Mouse (Mus musculus) hindbrain, embryonic 11.5 days (tissue): ENCODE measurements around the gene Olfr194. TPM values are rescaled to one million over a fixed set of nuclear protein-coding genes. Genes with fewer than 3 reads are reported as not detected.
"Not testable (repeated sequence)": the region's sequence is repeated elsewhere in the genome, so short reads cannot be mapped to it uniquely, and the experiment has no call there.

Experiments used
- ATAC-seq: fragments of 200-750 bp; cut with Nextera tagmentation; 2 replicates; pipeline ENCODE4 v1.8.0; 2017; ENCODE audit warnings: mild to moderate bottlenecking, moderate TSS enrichment, moderate library complexity; ENCODE audit not compliant: low FRiP score
- DNase-seq: peaks from one replicate; pipeline ENCODE4 v3.0.0-alpha.2; 2015; ENCODE audit warnings: low spot score
- H3K27ac ChIP-seq: fragments of 300-500 bp; sonication (generic); 2 replicates; pipeline ENCODE4 v1.5.1; 2014; ENCODE audit warnings: mild to moderate bottlenecking, low read depth, low read length
- H3K27me3 ChIP-seq: fragments of 300-500 bp; sonication (generic); 2 replicates; pipeline ENCODE4 v1.6.1; 2014; ENCODE audit warnings: mild to moderate bottlenecking, low read length, moderate library complexity, mixed read lengths; ENCODE audit not compliant: control insufficient read depth, insufficient read depth
- H3K36me3 ChIP-seq: fragments of 300-500 bp; sonication (generic); 2 replicates; pipeline ENCODE4 v1.6.1; 2014; ENCODE audit warnings: mild to moderate bottlenecking, low read length, moderate library complexity, mixed read lengths; ENCODE audit not compliant: control insufficient read depth, insufficient read depth
- H3K4me1 ChIP-seq: fragments of 300-500 bp; sonication (generic); replicated peaks from 2 replicates; pipeline ENCODE4 v1.6.1; 2014; ENCODE audit warnings: low read length, mixed read lengths; ENCODE audit not compliant: control insufficient read depth, insufficient read depth
- H3K4me2 ChIP-seq: fragments of 300-500 bp; sonication (generic); replicated peaks from 2 replicates; pipeline ENCODE4 v1.6.1; 2014; ENCODE audit warnings: mild to moderate bottlenecking, low read depth, low read length
- H3K4me3 ChIP-seq: fragments of 300-500 bp; sonication (generic); 2 replicates; pipeline ENCODE4 v1.5.1; 2014; ENCODE audit warnings: low read depth, low read length
- H3K9ac ChIP-seq: fragments of 300-500 bp; sonication (generic); 2 replicates; pipeline ENCODE4 v1.6.1; 2014; ENCODE audit warnings: low read depth, low read length
- H3K9me3 ChIP-seq: fragments of 300-500 bp; sonication (generic); 2 replicates; pipeline ENCODE4 v1.6.1; 2016; ENCODE audit warnings: low read length; ENCODE audit not compliant: control insufficient read depth
- WGBS: fragments of 180-500 bp; shearing (Covaris S2); extraction: QIAGEN DNeasy Blood & Tissue Kit; methylation state at CpG from one replicate; pipeline ENCODE4 v1.1.7; 2014; 5-methylcytosine and 5-hydroxymethylcytosine counted together
- polyA plus RNA-seq: library from polyadenylated mRNA; unstranded; fragments of >200 nt; fragmentation: Nextera tagmentation; extraction: Ambion mirVana; gene quantifications from 2 replicates; pipeline ENCODE4 v1.2.1, GENCODE M21; 2014

Gene Olfr194
- polyA plus RNA-seq, 1 experiment from 2014 or later, result not detected

GRCm38 (mm10) chr16:59089722-59090121 is 31.1 kb downstream of the Olfr194 start, which contains the start of gene Olfr191:
Olfr191 (minus strand) TSS chr16:59089822.
- WGBS, result 40% methylated on average over 1 of the region's 1 CpGs
- not testable (repeated sequence) for H3K27me3 ChIP-seq, H3K9ac ChIP-seq, DNase-seq, H3K36me3 ChIP-seq, H3K4me3 ChIP-seq, H3K27ac ChIP-seq, H3K9me3 ChIP-seq, H3K4me1 ChIP-seq, H3K4me2 ChIP-seq
- peak; percentile 49; the same call in 1 of the 2 replicates for ATAC-seq

GRCm38 (mm10) chr16:59081113-59081512 is 39.8 kb downstream of the Olfr194 start:
- not testable (repeated sequence) for H3K4me3 ChIP-seq, H3K4me1 ChIP-seq, H3K9me3 ChIP-seq, DNase-seq, ATAC-seq, H3K36me3 ChIP-seq, H3K4me2 ChIP-seq, H3K27ac ChIP-seq, H3K27me3 ChIP-seq, H3K9ac ChIP-seq
- WGBS, result 81% methylated on average over 2 of the region's 2 CpGs

GRCm38 (mm10) chr16:59077905-59078304 is 43.0 kb downstream of the Olfr194 start, which contains the start of gene Olfr190:
Olfr190 (minus strand) TSS chr16:59078005.
- WGBS, result 87% methylated on average over 5 of the region's 5 CpGs
- DNase-seq (no peak), ATAC-seq (no peak)
- Histone ChIP-seq H3K36me3 (no peaks in the 10 kb centered on the region), H3K4me2 (no peak within 1 kb of the TSS), H3K9me3 (no peaks in the 10 kb centered on the region), H3K9ac (no peak within 1 kb of the TSS), H3K27me3 (no peaks in the 10 kb centered on the region), H3K4me1 (no peaks in the 10 kb centered on the region), H3K4me3 (no peak within 1 kb of the TSS), H3K27ac (no peak within 1 kb of the TSS)

GRCm38 (mm10) chr16:59073520-59073919 is 47.3 kb downstream of the Olfr194 start:
- 94% methylated on average over 1 of the region's 1 CpGs for WGBS
- no peak for ATAC-seq
- H3K27me3 ChIP-seq, result no peaks in the 10 kb centered on the region

GRCm38 (mm10) chr16:59071755-59072154 is 49.1 kb downstream of the Olfr194 start:
- Histone ChIP-seq H3K36me3 (no peaks in the 10 kb centered on the region), H3K27me3 (no peaks in the 10 kb centered on the region), H3K4me2 (no peak overlapping the region), H3K27ac (no peak overlapping the region), H3K9me3 (no peaks in the 10 kb centered on the region), H3K9ac (no peak overlapping the region), H3K4me3 (no peak overlapping the region), H3K4me1 (no peaks in the 10 kb centered on the region)
- ATAC-seq, result no peak
- no peak for DNase-seq

More at GRCm38 (mm10) chr16:59073520-59073919, 47.3 kb downstream of the Olfr194 start:
- Histone ChIP-seq H3K36me3 (no peaks in the 10 kb centered on the region), H3K4me3 (no peak overlapping the region), H3K4me2 (no peak overlapping the region), H3K9ac (no peak overlapping the region), H3K9me3 (no peaks in the 10 kb centered on the region), H3K4me1 (no peaks in the 10 kb centered on the region), H3K27ac (no peak overlapping the region)
- no peak for DNase-seq

Other genes starting within 250 kb of the Olfr194 start
- not detected in 2 replicates for gene Olfr177, start 246.3 kb downstream of the Olfr194 start, polyA plus RNA-seq
- not detected in 2 replicates for gene Olfr178, start 229.0 kb downstream of the Olfr194 start, polyA plus RNA-seq
- gene Olfr181, start 192.3 kb downstream of the Olfr194 start, polyA plus RNA-seq, result not detected in 2 replicates
- gene Olfr180, start 191.7 kb downstream of the Olfr194 start, polyA plus RNA-seq, result not detected in 2 replicates
- not detected in 2 replicates for gene Olfr183, start 125.7 kb downstream of the Olfr194 start, polyA plus RNA-seq
- gene Olfr186, start 90.8 kb downstream of the Olfr194 start, polyA plus RNA-seq, result not detected in 2 replicates
- gene Olfr187, start 81.3 kb downstream of the Olfr194 start, polyA plus RNA-seq, result not detected in 2 replicates
- gene Olfr190, start 43.1 kb downstream of the Olfr194 start, polyA plus RNA-seq, result not detected in 2 replicates
- gene Olfr191, start 31.2 kb downstream of the Olfr194 start, polyA plus RNA-seq, result not detected in 2 replicates
- not detected in 2 replicates for gene Olfr193, start 9.2 kb downstream of the Olfr194 start, polyA plus RNA-seq
- gene Olfr195, start 26.0 kb upstream of the Olfr194 start, polyA plus RNA-seq, result not detected in 2 replicates
- not detected in 2 replicates for gene Olfr196, start 49.4 kb upstream of the Olfr194 start, polyA plus RNA-seq
- gene Olfr198, start 82.5 kb upstream of the Olfr194 start, polyA plus RNA-seq, result not detected in 2 replicates
- 0.12 TPM in 1 of 2 replicates, not detected in the other for gene Olfr199, start 98.7 kb upstream of the Olfr194 start, polyA plus RNA-seq
- gene Olfr201, start 151.6 kb upstream of the Olfr194 start, polyA plus RNA-seq, result not detected in 2 replicates
- gene Olfr202, start 165.7 kb upstream of the Olfr194 start, polyA plus RNA-seq, result not detected in 2 replicates
- gene Olfr203, start 177.8 kb upstream of the Olfr194 start, polyA plus RNA-seq, result not detected in 2 replicates
- gene Olfr204, start 197.2 kb upstream of the Olfr194 start, polyA plus RNA-seq, result not detected in 2 replicates
- gene Olfr205, start 210.1 kb upstream of the Olfr194 start, polyA plus RNA-seq, result not detected in 2 replicates
- gene Olfr206, start 228.2 kb upstream of the Olfr194 start, polyA plus RNA-seq, result not detected in 2 replicates
- not detected in 2 replicates for gene Olfr209, start 242.9 kb upstream of the Olfr194 start, polyA plus RNA-seq